Mouse (Mus musculus) kidney, embryonic 15.5 days (tissue): ENCODE data around the gene Ocm. TPM values are rescaled to one million over a fixed set of nuclear protein-coding genes. Genes with fewer than 3 reads are reported as not detected.

Source experiments
- ATAC-seq: fragments of 200-750 bp; cut with Nextera tagmentation; replicated peaks from 2 replicates; pipeline ENCODE4 v1.8.0; 2017; ENCODE audit warnings: moderate TSS enrichment; ENCODE audit not compliant: low FRiP score
- H3K27ac ChIP-seq: fragments of 300-500 bp; sonication (generic); 2 replicates; pipeline ENCODE4 v1.5.1; 2015; ENCODE audit warnings: mild to moderate bottlenecking, inconsistent platforms
- H3K27me3 ChIP-seq: fragments of 300-500 bp; sonication (generic); 2 replicates; pipeline ENCODE4 v1.6.1; 2015; ENCODE audit warnings: inconsistent platforms
- H3K36me3 ChIP-seq: fragments of 300-500 bp; sonication (generic); 2 replicates; pipeline ENCODE4 v1.6.1; 2015; ENCODE audit warnings: inconsistent platforms
- H3K4me1 ChIP-seq: fragments of 300-500 bp; sonication (generic); 2 replicates; pipeline ENCODE4 v1.6.1; 2015; ENCODE audit warnings: inconsistent platforms
- H3K4me2 ChIP-seq: fragments of 300-500 bp; sonication (generic); 2 replicates; pipeline ENCODE4 v1.6.1; 2015; ENCODE audit warnings: moderate library complexity, mild to moderate bottlenecking, inconsistent platforms
- H3K4me3 ChIP-seq: fragments of 300-500 bp; sonication (generic); replicated peaks from 2 replicates; pipeline ENCODE4 v1.5.1; 2015; ENCODE audit warnings: mild to moderate bottlenecking, inconsistent platforms
- H3K9ac ChIP-seq: fragments of 300-500 bp; sonication (generic); 2 replicates; pipeline ENCODE4 v1.6.1; 2015; ENCODE audit warnings: mild to moderate bottlenecking, inconsistent platforms
- H3K9me3 ChIP-seq: fragments of 300-500 bp; sonication (generic); replicated peaks from 2 replicates; pipeline ENCODE4 v1.6.1; 2016; ENCODE audit warnings: inconsistent platforms
- WGBS: fragments of 180-500 bp; shearing (Covaris S2); methylation state at CpG from one replicate; pipeline ENCODE4 v1.1.7; 2015; ENCODE audit warnings: mixed read lengths; 5-methylcytosine and 5-hydroxymethylcytosine counted together
- polyA plus RNA-seq: library from polyadenylated mRNA; unstranded; fragments of >200 nt; fragmentation: Nextera tagmentation; extraction: Ambion mirVana; gene quantifications from 2 replicates; pipeline ENCODE4 v1.2.1, GENCODE M21; 2015

Gene Ocm
- polyA plus RNA-seq, 1 experiment from 2014 or later, result 5.0 TPM

DNA sequence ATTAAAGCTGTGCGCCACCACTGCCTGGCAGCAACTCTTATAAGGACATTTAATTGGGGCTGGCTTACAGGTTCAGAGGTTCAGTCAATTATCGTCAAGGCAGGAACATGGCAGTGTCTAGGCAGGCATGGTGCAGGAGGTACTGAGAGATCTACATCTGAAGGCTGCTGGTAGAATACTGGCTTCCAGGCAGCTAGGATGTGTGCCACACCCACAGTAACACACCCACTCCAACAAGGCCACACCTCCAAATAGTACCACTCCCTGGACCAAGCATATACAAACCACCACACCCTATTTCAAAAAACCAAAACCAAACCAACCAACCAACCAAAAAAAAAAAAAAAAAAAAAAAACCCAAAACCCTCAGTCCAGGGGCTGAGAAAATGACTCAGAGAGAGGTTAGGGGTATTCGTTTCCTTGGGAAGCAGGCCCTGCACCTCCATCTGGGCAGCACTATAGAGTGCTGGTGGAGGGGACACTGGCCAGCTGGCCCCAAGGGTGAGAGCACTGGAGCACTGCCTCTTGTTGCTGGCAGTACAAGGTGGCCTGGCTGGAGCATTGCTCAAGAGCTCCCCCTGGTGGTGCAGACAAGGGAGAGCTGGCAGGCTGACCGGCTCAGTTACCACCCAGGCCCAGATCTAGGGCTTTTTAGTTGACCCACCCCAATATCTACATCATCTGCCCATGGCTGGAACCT, 51.4 kb downstream of the Ocm start:
- ATAC-seq, result peak; percentile 65
- H3K9ac ChIP-seq, result no peak overlapping the region
- no peak overlapping the region for H3K4me2 ChIP-seq
- H3K27ac ChIP-seq, result no peak overlapping the region
- H3K4me1 ChIP-seq, result no peaks in the 10 kb centered on the region
- H3K9me3 ChIP-seq, result no peaks in the 10 kb centered on the region
- no peaks in the 10 kb centered on the region for H3K36me3 ChIP-seq
- H3K27me3 ChIP-seq, result no peaks in the 10 kb centered on the region
- H3K4me3 ChIP-seq, result no peak overlapping the region
- WGBS, result 46% methylated on average over 4 of the region's 4 CpGs

DNA sequence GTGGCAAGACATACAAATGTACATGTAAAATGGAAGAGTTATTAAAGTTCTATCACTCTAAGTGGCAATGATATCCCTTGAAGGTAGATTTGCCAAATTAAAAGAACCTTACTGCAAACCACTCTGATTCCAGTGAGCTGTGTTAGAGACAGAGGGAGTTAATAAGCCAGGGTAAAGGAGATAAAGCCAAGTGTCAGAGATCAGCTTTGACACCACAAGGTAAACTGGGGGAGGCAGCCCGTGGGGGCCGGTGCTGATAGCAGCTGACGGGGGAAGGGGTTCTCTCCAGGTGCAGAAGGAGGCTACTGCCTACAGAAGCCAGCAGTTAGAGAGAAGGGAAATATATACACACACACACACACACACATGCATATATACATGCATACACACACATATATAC, 53.8 kb downstream of the Ocm start:
- no peak for ATAC-seq
- Histone ChIP-seq H3K4me1 (no peaks in the 10 kb centered on the region), H3K4me3 (no peak overlapping the region), H3K36me3 (no peaks in the 10 kb centered on the region), H3K9me3 (no peaks in the 10 kb centered on the region), H3K4me2 (no peak overlapping the region), H3K27me3 (no peaks in the 10 kb centered on the region), H3K27ac (no peak overlapping the region), H3K9ac (no peak overlapping the region)
- 45% methylated on average over 3 of the region's 3 CpGs for WGBS

Other genes with a start within 250 kb of the Ocm start
- 41.1 and 43.3 TPM in 2 replicates for gene Eif2ak1, start 208.9 kb downstream of the Ocm start, polyA plus RNA-seq
- 0.36 and 0.58 TPM in 2 replicates for gene Ankrd61, start 129.0 kb downstream of the Ocm start, polyA plus RNA-seq
- gene Aimp2, start 116.8 kb downstream of the Ocm start, polyA plus RNA-seq, result 113 TPM in 2 replicates
- 31.9 and 32.9 TPM in 2 replicates for gene Pms2, start 116.7 kb downstream of the Ocm start, polyA plus RNA-seq
- gene Gm42421, start 98.5 kb downstream of the Ocm start, polyA plus RNA-seq, result 0.59 and 0.83 TPM in 2 replicates
- gene Rsph10b, start 93.6 kb downstream of the Ocm start, polyA plus RNA-seq, result 0.81 TPM in 2 replicates
- 84.3 and 91.6 TPM in 2 replicates for gene Ccz1, start 11.8 kb downstream of the Ocm start, polyA plus RNA-seq
- 5.4 and 5.8 TPM in 2 replicates for gene Lmtk2, start 73.8 kb upstream of the Ocm start, polyA plus RNA-seq
- gene Bhlha15, start 163.6 kb upstream of the Ocm start, polyA plus RNA-seq, result 0.48 and 0.71 TPM in 2 replicates
- gene Tecpr1, start 196.9 kb upstream of the Ocm start, polyA plus RNA-seq, result 22.4 and 23.6 TPM in 2 replicates
- gene Bri3, start 217.8 kb upstream of the Ocm start, polyA plus RNA-seq, result 123 and 129 TPM in 2 replicates